Mouse (Mus musculus) CH12.LX (cell line): Measurements from ENCODE around the gene Scaf1.

Experiments
- EP300 ChIP-seq: IDR thresholded peaks from 2 replicates; pipeline ENCODE4 v1.6.1; 2011; ENCODE audit warnings: low read length, improper control_type of control experiment
- POLR2A ChIP-seq: IDR thresholded peaks from 2 replicates; pipeline ENCODE4 v1.6.1; 2011; ENCODE audit warnings: low read depth, mild to moderate bottlenecking, improper control_type of control experiment, low read length
- POLR2AphosphoS2 ChIP-seq: IDR thresholded peaks from 2 replicates; pipeline ENCODE4 v1.6.1; 2011; ENCODE audit warnings: low read depth, low read length, improper control_type of control experiment
- USF2 ChIP-seq: conservative IDR thresholded peaks from 2 replicates; pipeline ENCODE4 v1.6.1; 2011; ENCODE audit warnings: low read depth, low read length, improper control_type of control experiment

DNA sequence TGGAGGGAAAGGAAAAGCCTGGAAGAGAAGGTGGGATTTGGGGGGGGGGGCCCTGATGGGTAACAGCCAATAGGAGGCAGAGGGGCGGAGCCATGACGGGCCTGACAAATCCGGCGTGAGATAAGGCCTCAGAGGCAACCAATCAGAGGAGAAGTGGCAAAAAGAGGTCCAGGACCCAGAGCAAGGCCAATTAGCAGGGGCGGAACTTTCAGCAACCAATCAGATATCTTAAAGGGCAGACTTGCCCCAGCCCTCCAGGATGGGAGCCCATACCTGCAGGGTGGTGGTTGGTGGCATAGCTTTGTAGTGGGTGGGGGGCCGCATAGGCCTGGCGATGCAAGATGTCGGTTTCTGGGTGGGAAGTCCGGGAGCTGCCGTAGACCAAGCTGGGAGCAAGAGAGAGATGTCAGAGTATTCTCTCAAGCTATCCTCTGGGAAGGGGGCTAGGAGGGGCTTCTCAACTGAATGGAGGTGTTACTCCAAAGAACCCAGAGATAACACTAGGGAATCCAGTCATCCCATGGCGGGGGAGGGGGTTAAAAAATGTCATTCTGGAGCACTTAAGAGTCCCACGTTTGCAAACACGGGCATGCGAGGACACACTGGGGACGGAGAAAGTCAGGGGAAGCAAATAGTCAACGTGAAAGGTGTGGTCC, 34.9 kb upstream of the Scaf1 start:
- TF ChIP-seq POLR2A (peak; percentile 60), EP300 (no peak), POLR2AphosphoS2 (no peak), USF2 (no peak)
